Mouse (Mus musculus): ENCODE measurements around the gene Mtch1. TPM values are rescaled to one million over a fixed set of nuclear protein-coding genes. Genes with fewer than 3 reads are reported as not detected.

Gene Mtch1
- polyA plus RNA-seq, 1 experiment from 2014 or later = 370 TPM

DNA sequence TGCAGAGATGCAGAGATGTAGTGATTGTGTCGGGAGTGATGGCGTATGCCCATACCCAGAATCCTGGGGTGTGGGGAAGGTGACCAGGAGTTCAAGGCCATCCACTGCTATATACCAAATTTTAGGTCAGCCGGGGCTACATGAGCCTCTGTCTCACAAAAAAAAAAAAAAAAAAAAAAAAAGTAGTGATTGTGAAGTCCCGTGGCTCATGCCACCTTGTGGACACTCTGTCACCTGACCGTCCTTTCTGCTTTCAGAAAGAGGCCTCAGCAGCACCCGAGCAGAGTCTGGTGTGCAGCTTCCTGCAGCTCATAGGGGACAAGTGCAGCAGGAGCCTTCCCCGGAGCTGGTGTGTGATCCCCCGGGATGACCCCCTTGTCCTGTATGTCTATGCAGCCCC is 30.3 kb upstream of the Mtch1 start:
- Histone ChIP-seq H3K27me3 (ENCODE audit: control insufficient read depth, insufficient read depth, low read length) (no peaks in the 10 kb centered on the region), H3K4me3 (ENCODE audit: low read depth, low read length) (no peak overlapping the region), H3K4me2 (ENCODE audit: low read depth, low read length) (no peak overlapping the region), H3K9me3 (replicated peaks; ENCODE audit: control insufficient read depth, low read length) (no peaks in the 10 kb centered on the region), H3K27ac (replicated peaks; ENCODE audit: low read depth, low read length) (no peak overlapping the region), H3K9ac (replicated peaks; ENCODE audit: low read length) (no peak overlapping the region), H3K4me1 (ENCODE audit: control insufficient read depth, insufficient read depth, low read length) (no peaks in the 10 kb centered on the region), H3K36me3 (replicated peaks; ENCODE audit: control insufficient read depth, insufficient read depth, low read depth, low read length) (no peaks in the 10 kb centered on the region)
- DNase-seq (ENCODE audit: low spot score) = no peak
- ATAC-seq (replicated peaks; ENCODE audit: insufficient number of reproducible peaks, low FRiP score, low TSS enrichment, low read depth) = no peak
- 61% methylated on average over 8 of the region's 8 CpGs for WGBS

DNA sequence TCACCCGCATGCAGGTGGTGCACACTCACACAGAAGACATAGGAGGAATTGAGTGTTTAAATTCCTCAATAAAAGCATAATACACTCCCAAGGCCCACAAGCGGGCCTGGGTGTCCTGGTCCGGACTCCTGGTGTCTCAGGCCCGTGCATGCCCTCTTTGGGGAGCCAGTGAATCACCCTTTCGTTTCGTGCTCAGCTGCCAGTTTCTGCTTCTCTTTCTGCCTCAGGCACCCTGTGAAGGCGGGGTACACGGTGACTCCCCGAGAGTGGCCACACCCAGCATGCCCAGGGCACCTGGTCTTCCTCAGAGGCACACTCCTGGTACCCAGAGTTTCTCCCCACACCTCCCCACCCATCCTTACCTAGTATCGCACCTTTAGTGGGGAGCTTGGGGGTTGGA is 28.1 kb upstream of the Mtch1 start:
- Histone ChIP-seq H3K27me3 (ENCODE audit: control insufficient read depth, insufficient read depth, low read length) (no peaks in the 10 kb centered on the region), H3K4me2 (ENCODE audit: low read depth, low read length) (no peak overlapping the region), H3K4me3 (ENCODE audit: low read depth, low read length) (no peak overlapping the region), H3K36me3 (replicated peaks; ENCODE audit: control insufficient read depth, insufficient read depth, low read depth, low read length) (no peaks in the 10 kb centered on the region), H3K9me3 (replicated peaks; ENCODE audit: control insufficient read depth, low read length) (no peaks in the 10 kb centered on the region), H3K4me1 (ENCODE audit: control insufficient read depth, insufficient read depth, low read length) (no peaks in the 10 kb centered on the region), H3K27ac (replicated peaks; ENCODE audit: low read depth, low read length) (no peak overlapping the region), H3K9ac (replicated peaks; ENCODE audit: low read length) (no peak overlapping the region)
- ATAC-seq (replicated peaks; ENCODE audit: insufficient number of reproducible peaks, low FRiP score, low TSS enrichment, low read depth) (no peak), DNase-seq (ENCODE audit: low spot score) (no peak)
- WGBS = 82% methylated on average over 10 of the region's 10 CpGs

DNA sequence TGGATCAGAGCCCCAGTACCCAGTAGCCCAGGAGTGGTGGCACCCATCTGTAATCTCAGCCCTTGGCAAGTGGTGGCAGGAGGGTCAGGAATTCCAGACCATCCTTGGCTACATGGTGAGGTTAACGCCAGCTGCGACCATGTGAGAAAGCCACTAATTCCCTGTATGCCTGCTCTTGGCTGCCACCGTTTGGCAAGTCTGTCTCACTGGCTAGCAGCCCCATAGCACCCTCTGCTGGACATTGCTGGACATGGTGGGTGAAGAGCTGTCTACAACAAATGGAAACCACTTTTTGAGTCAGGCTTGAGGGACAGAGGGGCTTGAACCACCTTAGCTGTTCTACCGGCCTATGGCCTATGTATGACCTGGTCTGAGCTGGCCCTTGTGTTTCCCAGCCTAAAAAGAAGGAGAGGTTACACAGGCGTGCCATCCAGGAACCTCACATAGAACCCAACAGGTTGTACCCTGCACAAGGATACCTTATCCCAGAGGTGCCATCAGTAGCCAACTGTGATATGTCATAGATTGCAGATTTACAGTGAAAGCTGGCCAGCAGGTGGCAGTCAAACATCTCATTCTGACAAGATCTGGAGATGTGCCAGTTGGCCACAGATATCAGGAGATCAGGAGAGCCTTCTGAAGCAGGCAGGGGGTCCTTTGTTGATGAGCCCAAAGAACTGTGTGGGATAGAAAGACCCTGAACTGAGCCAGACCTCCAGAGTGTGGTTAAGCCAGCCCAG is 23.4 kb upstream of the Mtch1 start:
- Histone ChIP-seq H3K27ac (replicated peaks; ENCODE audit: low read depth, low read length) (no peak overlapping the region), H3K9me3 (replicated peaks; ENCODE audit: control insufficient read depth, low read length) (no peaks in the 10 kb centered on the region), H3K4me3 (ENCODE audit: low read depth, low read length) (no peak overlapping the region), H3K27me3 (ENCODE audit: control insufficient read depth, insufficient read depth, low read length) (no peaks in the 10 kb centered on the region), H3K4me2 (ENCODE audit: low read depth, low read length) (no peak overlapping the region), H3K4me1 (ENCODE audit: control insufficient read depth, insufficient read depth, low read length) (no peaks in the 10 kb centered on the region; the same call in 1 of the 2 replicates), H3K9ac (replicated peaks; ENCODE audit: low read length) (no peak overlapping the region), H3K36me3 (replicated peaks; ENCODE audit: control insufficient read depth, insufficient read depth, low read depth, low read length) (no peaks in the 10 kb centered on the region)
- peak; percentile 25; the same call in 1 of the 2 replicates for ATAC-seq (replicated peaks; ENCODE audit: insufficient number of reproducible peaks, low FRiP score, low TSS enrichment, low read depth)
- WGBS = 7% methylated on average over 5 of the region's 5 CpGs
- peak; percentile 94 for DNase-seq (ENCODE audit: low spot score)

GRCm38 (mm10) chr17:29368726-29369125 is 21.0 kb upstream of the Mtch1 start:
- WGBS = 7% methylated on average over 7 of the region's 7 CpGs
- H3K9ac ChIP-seq (replicated peaks; ENCODE audit: low read length) = peak overlapping the region; percentile 18; the same call in 1 of the 2 replicates

GRCm38 (mm10) chr17:29365105-29365621 is 17.4 kb upstream of the Mtch1 start:
- DNase-seq (ENCODE audit: low spot score) (no peak), ATAC-seq (replicated peaks; ENCODE audit: insufficient number of reproducible peaks, low FRiP score, low TSS enrichment, low read depth) (no peak)
- H3K4me2 ChIP-seq (ENCODE audit: low read depth, low read length) = no peak overlapping the region
- no peak overlapping the region for H3K27ac ChIP-seq (replicated peaks; ENCODE audit: low read depth, low read length)
- H3K9me3 ChIP-seq (replicated peaks; ENCODE audit: control insufficient read depth, low read length) = no peaks in the 10 kb centered on the region
- WGBS = 83% methylated on average over 13 of the region's 13 CpGs
- no peaks in the 10 kb centered on the region for H3K27me3 ChIP-seq (ENCODE audit: control insufficient read depth, insufficient read depth, low read length)
- no peaks in the 10 kb centered on the region; the same call in 1 of the 2 replicates for H3K4me1 ChIP-seq (ENCODE audit: control insufficient read depth, insufficient read depth, low read length)
- no peak overlapping the region for H3K9ac ChIP-seq (replicated peaks; ENCODE audit: low read length)
- no peak overlapping the region for H3K4me3 ChIP-seq (ENCODE audit: low read depth, low read length)
- H3K36me3 ChIP-seq (replicated peaks; ENCODE audit: control insufficient read depth, insufficient read depth, low read depth, low read length) = no peaks in the 10 kb centered on the region

More at GRCm38 (mm10) chr17:29368726-29369125, 21.0 kb upstream of the Mtch1 start:
- Histone ChIP-seq H3K4me2 (ENCODE audit: low read depth, low read length) (peak overlapping the region; percentile 13), H3K27ac (replicated peaks; ENCODE audit: low read depth, low read length) (no peak overlapping the region), H3K4me1 (ENCODE audit: control insufficient read depth, insufficient read depth, low read length) (no peaks in the 10 kb centered on the region; the same call in 1 of the 2 replicates), H3K36me3 (replicated peaks; ENCODE audit: control insufficient read depth, insufficient read depth, low read depth, low read length) (no peaks in the 10 kb centered on the region), H3K27me3 (ENCODE audit: control insufficient read depth, insufficient read depth, low read length) (no peaks in the 10 kb centered on the region), H3K4me3 (ENCODE audit: low read depth, low read length) (no peak overlapping the region), H3K9me3 (replicated peaks; ENCODE audit: control insufficient read depth, low read length) (no peaks in the 10 kb centered on the region)
- ATAC-seq (replicated peaks; ENCODE audit: insufficient number of reproducible peaks, low FRiP score, low TSS enrichment, low read depth) (no peak), DNase-seq (ENCODE audit: low spot score) (peak; percentile 41)

GRCm38 (mm10) chr17:29363109-29363508 is 15.4 kb upstream of the Mtch1 start:
- WGBS = 84% methylated on average over 8 of the region's 8 CpGs
- no peaks in the 10 kb centered on the region for H3K9me3 ChIP-seq (replicated peaks; ENCODE audit: control insufficient read depth, low read length)
- H3K27me3 ChIP-seq (ENCODE audit: control insufficient read depth, insufficient read depth, low read length) = no peaks in the 10 kb centered on the region
- H3K4me1 ChIP-seq (ENCODE audit: control insufficient read depth, insufficient read depth, low read length) = no peaks in the 10 kb centered on the region
- no peak overlapping the region for H3K27ac ChIP-seq (replicated peaks; ENCODE audit: low read depth, low read length)
- DNase-seq (ENCODE audit: low spot score) (no peak), ATAC-seq (replicated peaks; ENCODE audit: insufficient number of reproducible peaks, low FRiP score, low TSS enrichment, low read depth) (no peak)
- H3K4me2 ChIP-seq (ENCODE audit: low read depth, low read length) = no peak overlapping the region
- no peaks in the 10 kb centered on the region for H3K36me3 ChIP-seq (replicated peaks; ENCODE audit: control insufficient read depth, insufficient read depth, low read depth, low read length)
- no peak overlapping the region for H3K4me3 ChIP-seq (ENCODE audit: low read depth, low read length)
- H3K9ac ChIP-seq (replicated peaks; ENCODE audit: low read length) = no peak overlapping the region

GRCm38 (mm10) chr17:29361982-29362691 is 14.4 kb upstream of the Mtch1 start:
- ATAC-seq (replicated peaks; ENCODE audit: insufficient number of reproducible peaks, low FRiP score, low TSS enrichment, low read depth) (no peak), DNase-seq (ENCODE audit: low spot score) (peak; percentile 63)
- H3K9ac ChIP-seq (replicated peaks; ENCODE audit: low read length) = no peak overlapping the region
- no peak overlapping the region for H3K27ac ChIP-seq (replicated peaks; ENCODE audit: low read depth, low read length)
- no peaks in the 10 kb centered on the region for H3K36me3 ChIP-seq (replicated peaks; ENCODE audit: control insufficient read depth, insufficient read depth, low read depth, low read length)
- H3K27me3 ChIP-seq (ENCODE audit: control insufficient read depth, insufficient read depth, low read length) = no peaks in the 10 kb centered on the region
- H3K4me2 ChIP-seq (ENCODE audit: low read depth, low read length) = no peak overlapping the region
- 60% methylated on average over 8 of the region's 8 CpGs for WGBS
- no peak overlapping the region for H3K4me3 ChIP-seq (ENCODE audit: low read depth, low read length)
- no peaks in the 10 kb centered on the region for H3K9me3 ChIP-seq (replicated peaks; ENCODE audit: control insufficient read depth, low read length)
- H3K4me1 ChIP-seq (ENCODE audit: control insufficient read depth, insufficient read depth, low read length) = no peaks in the 10 kb centered on the region

GRCm38 (mm10) chr17:29360761-29361221 is 13.1 kb upstream of the Mtch1 start, which contains the start of gene Fgd2:
Fgd2 (plus strand) TSS chr17:29360914.
- no peak for ATAC-seq (replicated peaks; ENCODE audit: insufficient number of reproducible peaks, low FRiP score, low TSS enrichment, low read depth)
- 12% methylated on average over 5 of the region's 5 CpGs for WGBS
- Histone ChIP-seq H3K27ac (replicated peaks; ENCODE audit: low read depth, low read length) (no peak within 1 kb of the TSS), H3K9me3 (replicated peaks; ENCODE audit: control insufficient read depth, low read length) (no peaks in the 10 kb centered on the region), H3K27me3 (ENCODE audit: control insufficient read depth, insufficient read depth, low read length) (no peaks in the 10 kb centered on the region), H3K9ac (replicated peaks; ENCODE audit: low read length) (no peak within 1 kb of the TSS), H3K4me3 (ENCODE audit: low read depth, low read length) (no peak within 1 kb of the TSS), H3K4me1 (ENCODE audit: control insufficient read depth, insufficient read depth, low read length) (peaks cover 8% of the 10 kb centered on the region), H3K36me3 (replicated peaks; ENCODE audit: control insufficient read depth, insufficient read depth, low read depth, low read length) (no peaks in the 10 kb centered on the region), H3K4me2 (ENCODE audit: low read depth, low read length) (no peak within 1 kb of the TSS)
- DNase-seq (ENCODE audit: low spot score) = no peak
